Mouse (Mus musculus): ENCODE measurements around the gene Copz1. TPM values are rescaled to one million over a fixed set of nuclear protein-coding genes. Genes with fewer than 3 reads are reported as not detected.

Copz1 gene
- polyA plus RNA-seq, 1 experiment from 2014 or later = 231 TPM

DNA sequence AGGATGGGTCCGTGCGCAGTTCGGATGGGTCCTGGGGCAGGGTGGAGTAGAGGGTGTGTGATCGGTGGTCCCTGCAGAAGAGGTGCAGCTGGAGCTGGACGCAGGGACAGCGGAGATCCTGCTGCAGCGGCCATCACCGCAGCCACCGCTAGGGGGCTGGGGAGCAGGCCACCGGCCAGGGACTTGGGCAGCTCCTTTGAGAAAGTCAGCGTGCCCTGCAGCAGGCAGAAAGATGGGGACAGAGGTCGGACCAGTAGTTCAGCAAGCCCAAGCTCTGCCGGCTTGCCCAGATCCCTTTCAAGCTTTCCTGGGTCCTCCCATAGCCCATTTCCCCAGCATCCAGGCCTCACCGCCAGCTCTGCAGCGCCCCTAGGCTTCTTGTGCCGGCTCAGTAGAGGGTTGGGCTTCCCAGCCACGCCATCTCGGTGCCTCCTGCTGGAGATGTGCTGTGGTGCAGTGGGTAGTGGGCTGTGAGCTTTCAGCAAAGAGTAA lies 42.5 kb downstream of the Copz1 start:
- H3K4me3 ChIP-seq (replicated peaks; ENCODE audit: low read depth, low read length) = 0 out of 2 replicates have a peak overlapping the region, but pooled peaks have one; percentile 2
- no peaks in the 10 kb centered on the region for H3K27me3 ChIP-seq (ENCODE audit: control insufficient read depth, insufficient read depth, low read length)
- H3K4me1 ChIP-seq (ENCODE audit: control insufficient read depth, insufficient read depth, low read length) = peaks cover 5% of the 10 kb centered on the region; the same call in 1 of the 2 replicates
- H3K9me3 ChIP-seq (ENCODE audit: control insufficient read depth, low read length) = no peaks in the 10 kb centered on the region
- 1% methylated on average over 18 of the region's 18 CpGs for WGBS
- peak; percentile 87 for DNase-seq
- peak; percentile 72 for ATAC-seq (ENCODE audit: low FRiP score, low TSS enrichment)
- H3K27ac ChIP-seq (replicated peaks; ENCODE audit: low read depth, low read length) = peak overlapping the region; percentile 27; the same call in 1 of the 2 replicates
- peak overlapping the region; percentile 37 for H3K9ac ChIP-seq (replicated peaks; ENCODE audit: low read length)
- H3K36me3 ChIP-seq (ENCODE audit: control insufficient read depth, insufficient read depth, low read length) = peaks cover 44% of the 10 kb centered on the region
- peak overlapping the region; percentile 42 for H3K4me2 ChIP-seq (ENCODE audit: low read length)

DNA sequence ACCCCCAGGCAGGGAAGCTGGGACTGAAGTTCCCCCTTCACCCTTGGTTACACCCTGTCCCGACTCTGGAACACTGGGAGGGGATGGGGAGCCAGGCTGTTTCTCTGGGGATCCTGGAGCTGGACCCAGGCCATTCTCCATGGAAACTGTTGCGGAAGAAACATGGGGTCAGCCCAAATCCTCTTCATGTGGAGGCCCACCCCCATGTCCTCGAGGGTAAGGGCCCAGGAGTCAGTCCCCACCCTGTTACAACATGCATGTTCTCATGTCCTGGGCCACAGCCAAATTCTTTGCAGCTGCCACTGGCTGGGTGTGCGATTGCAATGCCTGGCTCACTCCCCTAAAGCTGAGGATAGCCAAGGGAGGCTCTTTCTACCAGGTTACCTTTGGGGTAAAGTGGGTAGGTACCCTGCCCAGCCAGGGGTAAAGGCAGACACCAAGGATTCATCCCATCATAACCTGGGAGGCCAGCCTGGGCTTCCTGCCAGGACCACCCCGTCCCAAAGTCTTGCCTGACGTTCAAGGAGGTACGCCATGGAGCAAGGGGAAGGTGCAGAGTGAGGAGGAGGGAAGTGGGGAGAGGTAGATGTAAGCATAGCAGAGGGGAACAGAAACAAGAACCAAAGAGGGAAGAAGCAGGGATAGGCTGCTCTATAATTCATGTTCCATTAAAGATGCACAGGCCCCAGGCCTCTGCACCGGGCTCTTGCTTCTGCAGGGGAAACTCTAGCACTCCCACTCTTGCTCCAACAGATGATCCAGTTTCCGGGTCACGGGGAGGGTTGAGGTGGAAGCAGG lies 43.7 kb downstream of the Copz1 start:
- DNase-seq = no peak

DNA sequence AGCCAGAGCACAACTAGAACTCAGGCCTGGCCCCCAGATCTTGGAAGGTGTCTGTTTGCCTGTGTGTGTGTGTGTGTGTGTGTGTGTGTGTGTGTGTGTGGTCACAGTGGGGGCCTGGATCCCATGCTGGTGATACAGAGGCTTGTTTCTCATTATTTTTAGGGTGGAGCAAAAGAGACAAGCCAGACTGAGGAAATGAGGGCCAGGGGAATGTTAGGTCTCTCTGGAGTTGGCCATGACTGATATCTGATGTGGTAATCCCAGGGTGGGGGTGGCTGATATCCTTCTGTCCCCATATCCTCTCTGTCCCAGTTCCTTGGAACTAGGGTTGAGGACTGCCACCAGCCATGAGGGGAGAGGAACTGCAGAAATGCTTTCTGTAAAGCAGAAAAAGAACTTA lies 44.6 kb downstream of the Copz1 start:
- no peak overlapping the region for H3K4me2 ChIP-seq (ENCODE audit: low read length)
- ATAC-seq (ENCODE audit: low FRiP score, low TSS enrichment) = no peak

More for the DNA sequence above, 43.7 kb downstream of the Copz1 start:
- no peak overlapping the region; the same call in 1 of the 2 replicates for H3K9ac ChIP-seq (replicated peaks; ENCODE audit: low read length)
- no peaks in the 10 kb centered on the region for H3K9me3 ChIP-seq (ENCODE audit: control insufficient read depth, low read length)
- no peak overlapping the region for H3K4me3 ChIP-seq (replicated peaks; ENCODE audit: low read depth, low read length)
- H3K27me3 ChIP-seq (ENCODE audit: control insufficient read depth, insufficient read depth, low read length) = no peaks in the 10 kb centered on the region
- H3K4me2 ChIP-seq (ENCODE audit: low read length) = no peak overlapping the region
- no peak for ATAC-seq (ENCODE audit: low FRiP score, low TSS enrichment)
- H3K36me3 ChIP-seq (ENCODE audit: control insufficient read depth, insufficient read depth, low read length) = peaks cover 44% of the 10 kb centered on the region
- no peak overlapping the region for H3K27ac ChIP-seq (replicated peaks; ENCODE audit: low read depth, low read length)
- WGBS = 87% methylated on average over 10 of the region's 10 CpGs
- H3K4me1 ChIP-seq (ENCODE audit: control insufficient read depth, insufficient read depth, low read length) = peaks cover 5% of the 10 kb centered on the region; the same call in 1 of the 2 replicates

DNA sequence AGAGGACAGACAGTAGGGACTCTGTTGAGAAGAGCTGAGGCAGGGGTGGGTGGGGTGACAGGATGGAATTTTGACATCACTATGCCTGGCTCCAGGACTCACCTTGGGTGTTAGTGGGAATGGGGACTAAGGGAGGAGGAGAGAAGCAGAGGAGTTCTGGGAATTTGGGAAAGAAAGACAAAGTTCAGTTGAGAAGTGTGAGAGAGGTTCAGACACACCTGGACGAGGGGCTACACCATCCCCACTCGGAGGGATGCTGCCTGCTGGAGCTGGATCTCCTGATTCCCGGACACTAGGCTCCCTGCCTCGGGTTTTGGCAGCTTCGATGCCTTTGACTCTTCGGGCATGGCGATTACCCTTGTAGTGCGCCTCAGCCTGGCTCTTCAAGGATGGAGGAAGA lies 45.2 kb downstream of the Copz1 start:
- Histone ChIP-seq H3K36me3 (ENCODE audit: control insufficient read depth, insufficient read depth, low read length) (peaks cover 44% of the 10 kb centered on the region), H3K27ac (replicated peaks; ENCODE audit: low read depth, low read length) (no peak overlapping the region)

More for the DNA sequence above, 44.6 kb downstream of the Copz1 start:
- Histone ChIP-seq H3K9ac (replicated peaks; ENCODE audit: low read length) (no peak overlapping the region), H3K36me3 (ENCODE audit: control insufficient read depth, insufficient read depth, low read length) (peaks cover 44% of the 10 kb centered on the region), H3K9me3 (ENCODE audit: control insufficient read depth, low read length) (no peaks in the 10 kb centered on the region), H3K27ac (replicated peaks; ENCODE audit: low read depth, low read length) (no peak overlapping the region), H3K27me3 (ENCODE audit: control insufficient read depth, insufficient read depth, low read length) (no peaks in the 10 kb centered on the region), H3K4me1 (ENCODE audit: control insufficient read depth, insufficient read depth, low read length) (peaks cover 12% of the 10 kb centered on the region), H3K4me3 (replicated peaks; ENCODE audit: low read depth, low read length) (no peak overlapping the region)
- DNase-seq = no peak

DNA sequence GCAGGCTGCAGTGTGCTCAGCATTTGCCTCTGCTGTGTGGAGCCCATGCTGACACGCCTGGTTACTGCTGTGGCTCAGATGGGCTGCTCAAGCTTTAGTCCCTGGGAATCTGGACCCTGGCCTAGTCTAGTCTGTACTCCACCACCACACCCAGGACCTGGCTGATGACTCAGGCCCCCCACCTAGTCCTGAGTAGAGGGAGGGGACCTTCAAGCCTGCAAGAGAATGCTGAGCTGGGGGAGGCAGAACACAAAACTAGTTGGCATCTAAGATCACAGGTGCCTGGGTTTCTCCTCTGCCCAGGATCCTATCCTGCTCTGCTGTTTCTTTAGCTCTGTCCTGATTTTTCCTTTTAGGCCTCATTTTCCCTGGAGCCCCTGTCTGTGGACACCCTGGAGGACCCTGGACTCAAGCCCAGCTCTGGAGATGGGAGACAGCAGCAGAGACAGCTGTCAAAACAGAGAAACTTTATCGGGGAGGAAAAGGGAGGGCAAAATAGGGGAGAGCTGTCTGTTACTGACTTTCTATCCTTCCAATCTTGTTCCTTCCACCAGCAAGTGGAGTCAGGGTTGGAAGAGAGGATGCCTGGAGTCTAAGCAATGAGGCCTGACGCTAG lies 45.8 kb downstream of the Copz1 start:
- H3K9ac ChIP-seq (replicated peaks; ENCODE audit: low read length) = no peak overlapping the region
- no peaks in the 10 kb centered on the region for H3K27me3 ChIP-seq (ENCODE audit: control insufficient read depth, insufficient read depth, low read length)
- no peak overlapping the region for H3K4me2 ChIP-seq (ENCODE audit: low read length)
- no peak overlapping the region for H3K27ac ChIP-seq (replicated peaks; ENCODE audit: low read depth, low read length)
- 78% methylated on average over 3 of the region's 3 CpGs for WGBS
- peaks cover 18% of the 10 kb centered on the region for H3K4me1 ChIP-seq (ENCODE audit: control insufficient read depth, insufficient read depth, low read length)
- H3K4me3 ChIP-seq (replicated peaks; ENCODE audit: low read depth, low read length) = no peak overlapping the region
- ATAC-seq (ENCODE audit: low FRiP score, low TSS enrichment) = no peak
- no peaks in the 10 kb centered on the region for H3K9me3 ChIP-seq (ENCODE audit: control insufficient read depth, low read length)
- no peak for DNase-seq
- H3K36me3 ChIP-seq (ENCODE audit: control insufficient read depth, insufficient read depth, low read length) = peaks cover 44% of the 10 kb centered on the region

More for the DNA sequence above, 45.2 kb downstream of the Copz1 start:
- Histone ChIP-seq H3K4me1 (ENCODE audit: control insufficient read depth, insufficient read depth, low read length) (peaks cover 18% of the 10 kb centered on the region), H3K9me3 (ENCODE audit: control insufficient read depth, low read length) (no peaks in the 10 kb centered on the region), H3K4me2 (ENCODE audit: low read length) (no peak overlapping the region), H3K27me3 (ENCODE audit: control insufficient read depth, insufficient read depth, low read length) (no peaks in the 10 kb centered on the region), H3K9ac (replicated peaks; ENCODE audit: low read length) (no peak overlapping the region), H3K4me3 (replicated peaks; ENCODE audit: low read depth, low read length) (no peak overlapping the region)
- WGBS = 91% methylated on average over 8 of the region's 8 CpGs
- DNase-seq (no peak), ATAC-seq (ENCODE audit: low FRiP score, low TSS enrichment) (no peak)

DNA sequence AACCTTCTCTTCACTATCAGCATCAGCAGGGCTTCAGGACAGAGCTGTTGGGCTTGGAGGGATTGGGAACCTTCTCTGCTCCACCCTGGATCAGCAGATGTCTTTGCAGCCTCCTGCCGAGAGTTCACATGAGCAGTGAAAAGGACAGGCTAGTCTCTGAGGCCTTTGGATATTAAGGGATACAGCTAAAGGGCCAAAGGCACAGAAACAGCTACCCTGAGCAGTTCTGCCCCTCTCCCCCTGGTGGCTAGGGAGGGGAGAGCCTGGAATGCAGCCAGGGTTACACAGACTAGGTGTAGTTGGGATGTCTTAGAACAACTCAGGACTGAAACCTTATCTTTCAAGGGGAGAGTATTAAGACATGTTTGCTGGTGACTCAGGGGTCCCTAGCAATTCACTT lies 48.6 kb downstream of the Copz1 start:
- no peak for DNase-seq
- peaks cover 32% of the 10 kb centered on the region for H3K36me3 ChIP-seq (ENCODE audit: control insufficient read depth, insufficient read depth, low read length)
- H3K4me2 ChIP-seq (ENCODE audit: low read length) = 0 out of 2 replicates have a peak overlapping the region, but pooled peaks have one; percentile 4
- H3K27ac ChIP-seq (replicated peaks; ENCODE audit: low read depth, low read length) = no peak overlapping the region
- no peaks in the 10 kb centered on the region for H3K27me3 ChIP-seq (ENCODE audit: control insufficient read depth, insufficient read depth, low read length)
- ATAC-seq (ENCODE audit: low FRiP score, low TSS enrichment) = no peak
- no peaks in the 10 kb centered on the region for H3K9me3 ChIP-seq (ENCODE audit: control insufficient read depth, low read length)
- no peak overlapping the region for H3K4me3 ChIP-seq (replicated peaks; ENCODE audit: low read depth, low read length)
- no peak overlapping the region for H3K9ac ChIP-seq (replicated peaks; ENCODE audit: low read length)
- H3K4me1 ChIP-seq (ENCODE audit: control insufficient read depth, insufficient read depth, low read length) = peaks cover 18% of the 10 kb centered on the region
- 56% methylated on average over 1 of the region's 1 CpGs for WGBS

- peak overlapping the region; percentile 83 for H3K4me2 ChIP-seq (ENCODE audit: low read length)
- H3K36me3 ChIP-seq (ENCODE audit: control insufficient read depth, insufficient read depth, low read length) = peaks cover 20% of the 10 kb centered on the region
- H3K27me3 ChIP-seq (ENCODE audit: control insufficient read depth, insufficient read depth, low read length) = no peaks in the 10 kb centered on the region
- peak overlapping the region; percentile 65 for H3K4me3 ChIP-seq (replicated peaks; ENCODE audit: low read depth, low read length)
- peak overlapping the region; percentile 80; the same call in 1 of the 2 replicates for H3K27ac ChIP-seq (replicated peaks; ENCODE audit: low read depth, low read length)
- H3K9ac ChIP-seq (replicated peaks; ENCODE audit: low read length) = peak overlapping the region; percentile 88
- ATAC-seq (ENCODE audit: low FRiP score, low TSS enrichment) = no peak
- DNase-seq = no peak
- WGBS = 47% methylated on average over 4 of the region's 4 CpGs
- peaks cover 18% of the 10 kb centered on the region for H3K4me1 ChIP-seq (ENCODE audit: control insufficient read depth, insufficient read depth, low read length)
- no peaks in the 10 kb centered on the region for H3K9me3 ChIP-seq (ENCODE audit: control insufficient read depth, low read length)
Observed at GRCm38 (mm10) chr15:103322396-103322795, 49.9 kb downstream of the Copz1 start.

- ATAC-seq (ENCODE audit: low FRiP score, low TSS enrichment) (peak; percentile 76), DNase-seq (no peak)
- 1% methylated on average over 25 of the region's 26 CpGs for WGBS
- Histone ChIP-seq H3K27me3 (ENCODE audit: control insufficient read depth, insufficient read depth, low read length) (no peaks in the 10 kb centered on the region), H3K4me3 (replicated peaks; ENCODE audit: low read depth, low read length) (peak overlapping the region; percentile 65), H3K36me3 (ENCODE audit: control insufficient read depth, insufficient read depth, low read length) (peaks cover 13% of the 10 kb centered on the region), H3K9me3 (ENCODE audit: control insufficient read depth, low read length) (no peaks in the 10 kb centered on the region), H3K27ac (replicated peaks; ENCODE audit: low read depth, low read length) (peak overlapping the region; percentile 80), H3K9ac (replicated peaks; ENCODE audit: low read length) (peak overlapping the region; percentile 88), H3K4me2 (ENCODE audit: low read length) (peak overlapping the region; percentile 83), H3K4me1 (ENCODE audit: control insufficient read depth, insufficient read depth, low read length) (peaks cover 18% of the 10 kb centered on the region)
Observed at GRCm38 (mm10) chr15:103323070-103323454, 50.5 kb downstream of the Copz1 start.

Measured in midbrain, embryonic 14.5 days (tissue).